Mouse (Mus musculus): ENCODE results near the gene Plagl2.

DNA sequence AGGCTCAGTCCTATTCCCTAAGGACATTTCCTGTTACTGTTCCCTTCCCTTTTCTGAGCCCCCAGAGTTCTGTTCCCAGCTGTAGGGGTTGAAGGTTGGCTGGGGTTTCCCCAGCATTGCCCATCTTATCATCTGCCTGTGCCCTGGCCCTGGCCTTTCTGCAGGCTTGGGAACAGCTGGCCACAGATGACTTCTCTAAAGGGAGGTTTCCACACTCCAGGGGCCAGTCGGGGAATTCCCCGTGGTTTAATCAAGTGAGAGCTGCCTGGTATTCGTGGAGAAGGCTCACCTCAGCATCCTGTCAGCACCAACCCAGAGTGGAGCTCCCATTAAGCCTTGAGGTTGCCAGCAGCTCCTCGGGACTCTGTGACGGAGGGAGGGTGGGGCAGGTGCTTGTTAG lies 42.7 kb downstream of the Plagl2 start:
- TF ChIP-seq CTCF (IDR thresholded peaks at IDR 0.05; ENCODE audit: control insufficient read depth, insufficient read depth, insufficient read length), result no peak
- no peak for TF ChIP-seq USF1 (IDR thresholded peaks at IDR 0.05; ENCODE audit: low read depth)
- no peak for TF ChIP-seq MAX (IDR thresholded peaks at IDR 0.05)
- no peak for TF ChIP-seq FOSL1 (IDR thresholded peaks at IDR 0.05; ENCODE audit: insufficient read depth, low read length, poor library complexity, severe bottlenecking)
- TF ChIP-seq MYOG (IDR thresholded peaks at IDR 0.05; ENCODE audit: control insufficient read depth, extremely low read depth, insufficient read length), result no peak

Measured in C2C12 (cell line).